7 mouse cellular contexts compared by ENCODE assay signal in the genomic region with DNA sequence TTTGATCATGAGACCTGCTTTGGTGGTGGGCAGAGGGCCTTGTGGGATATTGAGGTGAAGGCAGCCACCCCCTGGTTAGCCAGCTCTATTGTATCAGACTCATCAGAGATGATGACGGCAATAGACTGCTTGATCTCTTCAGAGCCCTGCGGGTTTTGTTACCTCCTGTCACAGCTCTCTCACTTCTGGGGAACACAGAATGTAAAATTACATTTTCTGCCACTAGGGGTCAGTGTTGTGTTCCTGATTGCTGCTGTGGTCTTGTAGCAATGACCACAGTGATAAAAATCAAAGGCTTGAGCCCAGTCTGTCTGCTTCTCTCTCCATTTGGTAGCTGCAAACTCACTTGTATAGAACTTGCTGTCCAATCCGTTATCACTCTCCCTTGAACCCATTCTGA.
DNase-seq lines count a peak whose midpoint lies in the region; ATAC-seq and TF ChIP-seq lines count a peak whose summit lies in the region.

No protein-coding gene starts in this region.

- H3K9ac ChIP-seq in forebrain, postnatal 0 days = no peak overlapping the region
- no peak overlapping the region for H3K9ac ChIP-seq in kidney, embryonic 16.5 days (replicated peaks; ENCODE audit: low read length)
- H3K9ac ChIP-seq in limb, embryonic 14.5 days (ENCODE audit: low read depth, low read length, severe bottlenecking) = no peak overlapping the region

- peak; percentile 88 for ATAC-seq in forebrain, postnatal 0 days
- ATAC-seq in kidney, embryonic 16.5 days (ENCODE audit: low FRiP score, low TSS enrichment) = 0 out of 2 replicates have a peak, but pooled peaks have one; percentile 27
- no peak for ATAC-seq in limb, embryonic 14.5 days (ENCODE audit: low FRiP score, low read depth)

- H3K9me3 ChIP-seq in forebrain, postnatal 0 days (ENCODE audit: low read length) = no peaks in the 10 kb centered on the region
- no peaks in the 10 kb centered on the region for H3K9me3 ChIP-seq in kidney, embryonic 16.5 days (ENCODE audit: low read length)
- no peaks in the 10 kb centered on the region for H3K9me3 ChIP-seq in limb, embryonic 14.5 days (ENCODE audit: control insufficient read depth, low read length)

- peak; percentile 77 for DNase-seq in 416B (ENCODE audit: low read depth)
- peak; percentile 39 for DNase-seq in CD4-positive helper T cell, adult 2 months (ENCODE audit: low read depth, low spot score)
- peak; percentile 27 for DNase-seq in cerebellum, adult 11-12 months
- peak; percentile 90 for DNase-seq in forebrain, postnatal 0 days
- DNase-seq in limb, embryonic 14.5 days (ENCODE audit: low spot score) = peak; percentile 90
- peak; percentile 64 for DNase-seq in retina, adult 2 months (ENCODE audit: low read depth, low spot score)

- no peaks in the 10 kb centered on the region for H3K4me1 ChIP-seq in forebrain, postnatal 0 days (ENCODE audit: insufficient read depth)
- H3K4me1 ChIP-seq in kidney, embryonic 16.5 days (ENCODE audit: insufficient read depth, low read length) = no peaks in the 10 kb centered on the region
- no peaks in the 10 kb centered on the region for H3K4me1 ChIP-seq in limb, embryonic 14.5 days (ENCODE audit: control insufficient read depth, insufficient read depth, low read length)

- no peak overlapping the region for H3K4me2 ChIP-seq in forebrain, postnatal 0 days (ENCODE audit: low read depth)
- H3K4me2 ChIP-seq in kidney, embryonic 16.5 days (replicated peaks; ENCODE audit: low read depth, low read length) = no peak overlapping the region
- no peak overlapping the region for H3K4me2 ChIP-seq in limb, embryonic 14.5 days (replicated peaks; ENCODE audit: low read depth, low read length, severe bottlenecking)

- H3K27me3 ChIP-seq in forebrain, postnatal 0 days (ENCODE audit: insufficient read depth, low read length) = no peaks in the 10 kb centered on the region
- no peaks in the 10 kb centered on the region for H3K27me3 ChIP-seq in kidney, embryonic 16.5 days (ENCODE audit: insufficient read depth, low read length)
- no peaks in the 10 kb centered on the region for H3K27me3 ChIP-seq in limb, embryonic 14.5 days (ENCODE audit: control insufficient read depth, insufficient read depth, low read length)

- no peak overlapping the region for H3K4me3 ChIP-seq in forebrain, postnatal 0 days (ENCODE audit: low read depth, low read length)
- H3K4me3 ChIP-seq in kidney, embryonic 16.5 days (ENCODE audit: low read length) = no peak overlapping the region
- H3K4me3 ChIP-seq in limb, embryonic 14.5 days (replicated peaks; ENCODE audit: low read length) = no peak overlapping the region

- peak; percentile 90 for TF ChIP-seq CTCF in forebrain, postnatal 0 days (IDR thresholded peaks at IDR 0.05; ENCODE audit: low read depth)

- WGBS in forebrain, postnatal 0 days = 6% methylated on average over 3 of the region's 3 CpGs
- WGBS in kidney, embryonic 16.5 days = 4% methylated on average over 3 of the region's 3 CpGs
- WGBS in limb, embryonic 14.5 days = 6% methylated on average over 3 of the region's 3 CpGs

- H3K27ac ChIP-seq in forebrain, postnatal 0 days (ENCODE audit: low read depth, low read length) = no peak overlapping the region
- no peak overlapping the region for H3K27ac ChIP-seq in kidney, embryonic 16.5 days (ENCODE audit: low read length)
- no peak overlapping the region for H3K27ac ChIP-seq in limb, embryonic 14.5 days (replicated peaks; ENCODE audit: low read depth, low read length)

- no peak for TF ChIP-seq POLR2A in limb, embryonic 14.5 days (IDR thresholded peaks at IDR 0.05; ENCODE audit: borderline replicate concordance, extremely low read depth, insufficient read depth, insufficient read length)

- H3K36me3 ChIP-seq in forebrain, postnatal 0 days (ENCODE audit: insufficient read depth) = no peaks in the 10 kb centered on the region
- H3K36me3 ChIP-seq in kidney, embryonic 16.5 days (ENCODE audit: insufficient read depth, low read length) = no peaks in the 10 kb centered on the region
- H3K36me3 ChIP-seq in limb, embryonic 14.5 days (ENCODE audit: control insufficient read depth, insufficient read depth, low read length) = no peaks in the 10 kb centered on the region

Comparison
In these comparisons a context has a peak if more than half of its experiments do, and no peak if none do; other contexts are left out.
1. DNase-seq: peak in every context shown above with its lines; median percentile 90 in forebrain, postnatal 0 days; 90 in limb, embryonic 14.5 days; 77 in 416B; 64 in retina, adult 2 months; 39 in CD4-positive helper T cell, adult 2 months; 27 in cerebellum, adult 11-12 months.